Mouse (Mus musculus) G1E (cell line): Measurements from ENCODE around the gene Rpl26. TPM values are rescaled to one million over a fixed set of nuclear protein-coding genes. Genes with fewer than 3 reads are reported as not detected.
A peak's percentile ranks its signal among the peaks of the same experiment; 100 is the strongest.

Experiments
- ATAC-seq: 2 replicates; pipeline ENCODE4 v1.8.0; 2016; ENCODE audit warnings: mild to moderate bottlenecking; ENCODE audit not compliant: insufficient number of reproducible peaks, poor library complexity, low FRiP score, severe bottlenecking; ENCODE audit errors: extremely low read depth
- DNase-seq: peaks from one replicate; pipeline ENCODE4 v3.0.0; 2012; ENCODE audit warnings: low spot score
- H3K27me3 ChIP-seq: 2 replicates; pipeline ENCODE4 v1.6.1; 2012; ENCODE audit warnings: mild to moderate bottlenecking, low read length, inconsistent platforms; ENCODE audit not compliant: insufficient read depth
- H3K36me3 ChIP-seq: replicated peaks from 2 replicates; pipeline ENCODE3; 2012; ENCODE audit warnings: mild to moderate bottlenecking, inconsistent platforms
- H3K4me1 ChIP-seq: 2 replicates; pipeline ENCODE4 v1.6.1; 2012; ENCODE audit warnings: low read depth, low read length, inconsistent platforms, mixed read lengths; ENCODE audit not compliant: insufficient read depth
- H3K4me3 ChIP-seq: 2 replicates; pipeline ENCODE4 v1.5.1; 2012; ENCODE audit warnings: low read depth, mild to moderate bottlenecking, inconsistent platforms, low read length, moderate library complexity, mixed read lengths
- H3K9me3 ChIP-seq: replicated peaks from 2 replicates; pipeline ENCODE4 v1.6.1; 2012; ENCODE audit warnings: inconsistent platforms
- CTCF ChIP-seq: IDR thresholded peaks from 2 replicates; pipeline ENCODE4 v1.5.1; 2012; ENCODE audit warnings: low read depth, low read length, inconsistent platforms, mixed read lengths
- GATA1 ChIP-seq: IDR thresholded peaks from 2 replicates; pipeline ENCODE4 v1.6.1; 2012; ENCODE audit warnings: borderline replicate concordance, low read length, inconsistent platforms, mixed read lengths
- GATA2 ChIP-seq: IDR thresholded peaks from 2 replicates; pipeline ENCODE4 v1.6.1; 2012; ENCODE audit warnings: low read depth, low read length, inconsistent platforms, borderline replicate concordance
- POLR2AphosphoS5 ChIP-seq: IDR thresholded peaks from 2 replicates; pipeline ENCODE4 v1.6.1; 2012; ENCODE audit warnings: low read depth, low read length, inconsistent platforms; ENCODE audit not compliant: insufficient replicate concordance
- TAL1 ChIP-seq: conservative IDR thresholded peaks from 2 replicates; pipeline ENCODE4 v1.6.1; 2012; ENCODE audit warnings: low read depth, low read length, inconsistent platforms, mixed read lengths
- polyA plus RNA-seq: library from polyadenylated mRNA; stranded (reverse); fragments of >175 nt; gene quantifications from 2 replicates; pipeline ENCODE4 v1.2.3, GENCODE M21; 2012
- total RNA-seq, 2 experiments: library from RNA; stranded (forward) in 1 of 2; stranded (reverse) in 1 of 2; fragments of 200-1000 nt in 1 of 2; fragments of >200 nt in 1 of 2; fragmentation: Nextera tagmentation in 1 of 2; gene quantifications; 2 replicates each; pipeline ENCODE4 v1.2.3; 2014 to 2017

The Rpl26 gene
- total and polyA plus RNA-seq, 3 experiments = 273 to 4,820 (median 1,719) TPM

- H3K4me3 ChIP-seq = peak overlapping the region; percentile 92
- H3K36me3 ChIP-seq = peaks cover 50% of the 10 kb centered on the region
Observed at GRCm38 (mm10) chr11:68902367-68902766, 984 bp downstream of the Rpl26 start.

GRCm38 (mm10) chr11:68902823-68903222 lies 1.4 kb downstream of the Rpl26 start:
- DNase-seq = no peak
- TF ChIP-seq CTCF = no peak
- no peak for TF ChIP-seq POLR2AphosphoS5
- no peak for TF ChIP-seq GATA1
- TF ChIP-seq TAL1 = no peak
- no peak for TF ChIP-seq GATA2
- H3K9me3 ChIP-seq = no peaks in the 10 kb centered on the region
- peak overlapping the region; percentile 92 for H3K4me3 ChIP-seq
- H3K27me3 ChIP-seq = peaks cover 5% of the 10 kb centered on the region; the same call in 1 of the 2 replicates
- H3K36me3 ChIP-seq = peaks cover 51% of the 10 kb centered on the region
- ATAC-seq = no peak
- H3K4me1 ChIP-seq = peaks cover 63% of the 10 kb centered on the region

More at GRCm38 (mm10) chr11:68902367-68902766, 984 bp downstream of the Rpl26 start:
- ATAC-seq = no peak
- peaks cover 5% of the 10 kb centered on the region; the same call in 1 of the 2 replicates for H3K27me3 ChIP-seq
- TF ChIP-seq TAL1 (no peak), GATA1 (no peak)
- H3K4me1 ChIP-seq = peaks cover 63% of the 10 kb centered on the region
- no peak for DNase-seq
- H3K9me3 ChIP-seq = no peaks in the 10 kb centered on the region

- Histone ChIP-seq H3K4me3 (peak overlapping the region; percentile 92; the same call in 1 of the 2 replicates), H3K27me3 (peaks cover 6% of the 10 kb centered on the region), H3K4me1 (peaks cover 54% of the 10 kb centered on the region), H3K9me3 (no peaks in the 10 kb centered on the region), H3K36me3 (peaks cover 51% of the 10 kb centered on the region)
- no peak for TF ChIP-seq GATA2
- no peak for TF ChIP-seq CTCF
- TF ChIP-seq GATA1 = no peak
- no peak for TF ChIP-seq POLR2AphosphoS5
- TF ChIP-seq TAL1 = no peak
- ATAC-seq (no peak), DNase-seq (no peak)
Observed at GRCm38 (mm10) chr11:68903775-68904174, 2.4 kb downstream of the Rpl26 start.

GRCm38 (mm10) chr11:68904375-68905137 lies 3.2 kb downstream of the Rpl26 start:
- Histone ChIP-seq H3K27me3 (peaks cover 5% of the 10 kb centered on the region), H3K36me3 (peaks cover 51% of the 10 kb centered on the region), H3K9me3 (no peaks in the 10 kb centered on the region), H3K4me3 (no peak overlapping the region; the same call in 1 of the 2 replicates), H3K4me1 (peaks cover 53% of the 10 kb centered on the region)
- TF ChIP-seq TAL1 (no peak), GATA2 (no peak), CTCF (no peak), GATA1 (no peak), POLR2AphosphoS5 (no peak)
- ATAC-seq = no peak
- DNase-seq = peak; percentile 20

GRCm38 (mm10) chr11:68905138-68905531 lies 3.8 kb downstream of the Rpl26 start:
- Histone ChIP-seq H3K36me3 (peaks cover 51% of the 10 kb centered on the region), H3K4me1 (peaks cover 49% of the 10 kb centered on the region), H3K27me3 (peaks cover 3% of the 10 kb centered on the region), H3K4me3 (no peak overlapping the region), H3K9me3 (no peaks in the 10 kb centered on the region)
- ATAC-seq (no peak), DNase-seq (no peak)
- TF ChIP-seq CTCF = no peak
- TF ChIP-seq POLR2AphosphoS5 = no peak
- TF ChIP-seq GATA2 = no peak
- TF ChIP-seq GATA1 = no peak
- TF ChIP-seq TAL1 = no peak

- Histone ChIP-seq H3K4me1 (peaks cover 46% of the 10 kb centered on the region), H3K27me3 (peaks cover 2% of the 10 kb centered on the region; the same call in 1 of the 2 replicates), H3K4me3 (no peak overlapping the region), H3K9me3 (no peaks in the 10 kb centered on the region), H3K36me3 (peaks cover 51% of the 10 kb centered on the region)
- ATAC-seq = no peak
- TF ChIP-seq POLR2AphosphoS5 (0 out of 2 replicates have a peak, but pooled peaks have one; percentile 44), TAL1 (no peak), GATA1 (no peak), CTCF (no peak), GATA2 (no peak)
- DNase-seq = no peak
Observed at GRCm38 (mm10) chr11:68905665-68906460, 4.5 kb downstream of the Rpl26 start.
